Mouse (Mus musculus): ENCODE data around the gene Mipep. TPM values are rescaled to one million over a fixed set of nuclear protein-coding genes. Genes with fewer than 3 reads are reported as not detected.

Gene Mipep
- polyA plus RNA-seq, 1 experiment from 2014 or later, result 24.0 TPM

DNA sequence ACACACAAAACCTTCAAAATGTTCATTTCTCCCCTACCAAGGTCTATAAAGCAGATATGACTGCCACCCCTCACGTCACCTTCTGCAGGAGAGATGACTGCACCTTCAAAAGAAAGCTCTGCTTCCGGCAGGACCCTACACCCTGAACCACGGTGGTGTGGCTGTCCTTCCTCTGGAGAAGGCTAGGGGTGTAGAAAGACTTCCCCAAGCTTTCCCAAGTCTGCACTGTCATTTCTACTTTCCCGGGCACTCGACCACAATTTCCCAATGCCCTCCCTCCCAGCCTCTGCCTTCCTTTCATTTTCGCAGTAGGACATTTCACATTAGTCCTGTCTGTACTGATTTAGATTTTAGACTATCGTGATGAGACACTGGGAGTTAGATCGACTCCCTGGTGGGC, 1.2 kb upstream of the Mipep start:
- Histone ChIP-seq H3K27me3 (ENCODE audit: low read depth, poor library complexity, severe bottlenecking) (peaks cover 7% of the 10 kb centered on the region; the same call in 1 of the 2 replicates), H3K27ac (no peak overlapping the region), H3K4me1 (peaks cover 10% of the 10 kb centered on the region; the same call in 1 of the 2 replicates), H3K4me3 (no peak overlapping the region), H3K9me3 (replicated peaks) (no peaks in the 10 kb centered on the region), H3K36me3 (peaks cover 10% of the 10 kb centered on the region)
- 53% methylated on average over 8 of the region's 8 CpGs for WGBS
- DNase-seq (ENCODE audit: low spot score), result no peak

DNA sequence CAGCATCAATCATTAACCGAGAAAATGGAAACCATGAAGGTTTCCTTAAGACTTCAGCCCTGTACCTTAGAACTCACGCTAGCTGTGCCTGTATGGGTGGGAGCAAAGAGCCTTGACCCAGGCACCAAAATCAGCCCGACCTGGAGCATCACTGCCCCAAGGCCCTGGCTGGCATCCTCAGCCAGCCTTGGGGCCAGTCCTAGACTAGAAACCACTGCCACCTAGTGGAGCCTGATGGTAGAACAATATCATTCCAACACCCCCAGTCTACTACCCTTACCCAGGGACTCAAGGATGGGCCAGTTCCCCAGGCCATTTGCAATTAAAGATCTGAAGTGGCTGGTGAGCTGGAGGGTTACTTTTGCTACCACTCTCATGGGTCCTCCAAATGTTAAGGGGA, 5.7 kb downstream of the Mipep start:
- no peak overlapping the region for H3K4me3 ChIP-seq
- H3K4me1 ChIP-seq, result peaks cover 8% of the 10 kb centered on the region; the same call in 1 of the 2 replicates
- H3K36me3 ChIP-seq, result peaks cover 41% of the 10 kb centered on the region
- peak; percentile 61 for DNase-seq (ENCODE audit: low spot score)
- no peaks in the 10 kb centered on the region for H3K27me3 ChIP-seq (ENCODE audit: low read depth, poor library complexity, severe bottlenecking)
- H3K27ac ChIP-seq, result no peak overlapping the region
- H3K9me3 ChIP-seq (replicated peaks), result no peaks in the 10 kb centered on the region
- 41% methylated on average over 3 of the region's 3 CpGs for WGBS

DNA sequence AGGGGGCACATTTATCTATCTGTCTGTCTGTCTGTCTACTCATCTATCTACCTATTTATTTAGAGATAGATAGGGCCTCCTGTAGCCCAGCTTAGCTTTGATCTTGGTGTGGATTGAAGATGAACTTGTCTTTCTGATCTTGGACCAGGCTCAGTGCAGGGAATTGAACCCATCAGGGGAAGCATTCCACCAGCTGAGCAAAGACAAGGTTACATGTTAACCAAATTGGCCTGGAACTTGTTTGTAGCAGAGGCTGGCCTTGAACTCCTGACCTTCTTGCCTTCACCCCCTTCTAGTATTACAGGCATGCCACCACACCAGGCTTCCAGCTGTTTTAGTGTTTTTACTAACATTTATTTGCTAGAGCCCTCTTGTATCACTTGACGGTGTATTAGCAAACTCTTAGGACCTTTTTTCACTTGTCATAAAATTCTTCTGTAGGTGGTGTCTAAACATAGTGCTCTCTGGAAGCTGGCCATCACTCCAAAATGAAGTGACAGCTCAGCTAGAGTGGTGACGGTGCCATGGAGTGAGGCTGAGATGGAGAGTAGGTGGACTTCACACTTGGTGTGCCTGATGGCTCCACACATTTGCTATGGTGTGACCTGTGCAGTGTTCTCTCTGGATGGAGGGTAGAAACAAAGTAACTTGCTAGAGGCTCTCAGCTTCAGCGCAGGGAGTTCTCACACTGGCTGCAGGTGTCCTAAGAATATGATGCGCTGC, 12.4 kb downstream of the Mipep start:
- Histone ChIP-seq H3K36me3 (peaks cover 51% of the 10 kb centered on the region), H3K4me1 (no peaks in the 10 kb centered on the region), H3K27me3 (ENCODE audit: low read depth, poor library complexity, severe bottlenecking) (no peaks in the 10 kb centered on the region), H3K9me3 (replicated peaks) (no peaks in the 10 kb centered on the region), H3K4me3 (no peak overlapping the region), H3K27ac (no peak overlapping the region)
- WGBS, result 89% methylated on average over 4 of the region's 4 CpGs
- DNase-seq (ENCODE audit: low spot score), result no peak

DNA sequence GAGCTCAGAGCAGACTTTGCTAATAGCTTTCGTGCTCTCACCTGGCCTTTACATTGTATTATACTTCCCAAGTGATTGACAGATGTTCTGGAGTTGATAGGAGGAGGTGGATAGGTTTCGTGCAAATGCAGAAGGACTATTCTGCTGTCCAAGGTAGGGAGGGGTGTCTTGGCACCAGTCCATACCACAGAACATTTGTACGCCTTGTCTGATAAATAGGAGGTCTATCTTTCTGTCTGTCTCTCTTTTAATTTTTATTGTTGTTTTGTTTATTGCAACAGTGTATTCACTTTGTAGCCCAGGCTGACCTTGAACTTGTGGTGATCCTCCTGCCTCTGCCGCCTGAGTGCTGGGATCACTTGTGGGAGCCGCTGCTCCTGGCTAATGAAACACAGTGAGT, 13.2 kb downstream of the Mipep start:
- Histone ChIP-seq H3K36me3 (peaks cover 51% of the 10 kb centered on the region), H3K4me1 (no peaks in the 10 kb centered on the region)
- 93% methylated on average over 5 of the region's 5 CpGs for WGBS

DNA sequence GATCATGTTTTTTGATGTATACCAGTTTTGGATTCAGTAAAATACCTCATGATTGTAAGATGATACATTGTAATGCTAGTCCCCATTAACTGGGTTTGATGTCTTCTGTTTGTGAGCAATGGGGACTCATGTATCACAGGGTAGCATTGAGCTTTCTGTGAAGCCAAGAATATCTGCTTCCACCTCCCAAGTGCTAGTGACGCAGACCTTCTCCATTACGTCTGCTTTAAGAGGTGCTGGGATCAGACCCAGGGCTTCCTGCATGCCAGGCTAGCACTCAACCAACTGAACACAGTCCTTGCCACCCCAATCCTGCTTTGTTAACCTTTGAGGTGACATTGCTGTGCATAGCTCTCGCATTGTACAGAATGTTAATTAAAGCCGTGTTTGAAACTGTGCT, 14.3 kb downstream of the Mipep start:
- no peak for DNase-seq (ENCODE audit: low spot score)
- Histone ChIP-seq H3K27ac (no peak overlapping the region), H3K36me3 (peaks cover 62% of the 10 kb centered on the region), H3K4me1 (no peaks in the 10 kb centered on the region), H3K27me3 (ENCODE audit: low read depth, poor library complexity, severe bottlenecking) (no peaks in the 10 kb centered on the region), H3K9me3 (replicated peaks) (no peaks in the 10 kb centered on the region), H3K4me3 (no peak overlapping the region)
- 83% methylated on average over 4 of the region's 4 CpGs for WGBS

More for the DNA sequence above, 13.2 kb downstream of the Mipep start:
- Histone ChIP-seq H3K9me3 (replicated peaks) (no peaks in the 10 kb centered on the region), H3K4me3 (no peak overlapping the region), H3K27me3 (ENCODE audit: low read depth, poor library complexity, severe bottlenecking) (no peaks in the 10 kb centered on the region), H3K27ac (no peak overlapping the region)
- no peak for DNase-seq (ENCODE audit: low spot score)

DNA sequence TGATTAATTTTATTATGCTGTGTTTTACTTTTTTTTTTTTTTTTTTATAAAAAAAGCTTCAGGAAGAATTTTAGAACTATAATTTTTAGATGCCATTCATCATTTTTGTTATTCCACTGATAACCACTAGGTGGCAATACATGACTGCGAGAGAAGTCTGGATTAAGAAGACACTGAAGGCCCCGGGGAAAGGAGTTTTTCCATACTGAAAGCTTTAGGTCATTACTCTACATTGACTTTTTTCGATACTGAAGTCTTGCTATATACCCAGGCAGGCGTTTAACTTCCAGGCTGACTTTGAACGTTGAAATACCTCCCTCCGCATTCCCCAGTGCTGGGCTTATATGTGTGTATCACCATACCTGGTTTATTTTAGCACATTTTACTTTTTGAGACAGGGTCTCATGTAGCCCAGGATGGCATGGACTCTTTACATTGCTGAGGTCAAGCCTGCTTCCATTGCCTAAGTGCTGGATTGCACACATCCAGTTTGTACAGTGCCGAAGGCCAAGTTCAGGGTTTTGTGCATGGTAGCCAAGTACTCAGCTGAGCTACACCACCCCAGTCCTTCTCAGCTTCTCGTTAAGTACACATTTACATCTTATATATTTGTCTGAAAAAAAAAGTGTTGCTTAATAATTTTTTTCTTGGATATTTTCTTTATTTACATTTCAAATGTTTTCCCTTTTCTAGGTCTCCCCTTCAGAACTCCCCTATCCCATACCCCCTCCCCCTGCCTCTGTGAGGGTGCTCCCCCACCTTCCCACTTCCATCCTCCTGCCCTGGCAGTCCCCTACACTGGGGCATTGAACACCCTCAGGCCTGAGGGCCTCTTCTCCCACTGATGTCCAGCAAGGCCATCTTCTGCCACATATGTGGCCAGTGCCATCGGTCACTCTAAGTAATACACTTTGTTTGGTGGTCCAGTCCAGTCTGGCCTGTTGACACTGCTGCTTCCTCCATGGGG, 15.7 kb downstream of the Mipep start:
- no peak overlapping the region for H3K27ac ChIP-seq
- no peaks in the 10 kb centered on the region for H3K27me3 ChIP-seq (ENCODE audit: low read depth, poor library complexity, severe bottlenecking)
- no peaks in the 10 kb centered on the region for H3K4me1 ChIP-seq
- 59% methylated on average over 9 of the region's 9 CpGs for WGBS
- no peak overlapping the region for H3K4me3 ChIP-seq
- no peaks in the 10 kb centered on the region for H3K9me3 ChIP-seq (replicated peaks)
- peaks cover 74% of the 10 kb centered on the region for H3K36me3 ChIP-seq
- DNase-seq (ENCODE audit: low spot score), result no peak

DNA sequence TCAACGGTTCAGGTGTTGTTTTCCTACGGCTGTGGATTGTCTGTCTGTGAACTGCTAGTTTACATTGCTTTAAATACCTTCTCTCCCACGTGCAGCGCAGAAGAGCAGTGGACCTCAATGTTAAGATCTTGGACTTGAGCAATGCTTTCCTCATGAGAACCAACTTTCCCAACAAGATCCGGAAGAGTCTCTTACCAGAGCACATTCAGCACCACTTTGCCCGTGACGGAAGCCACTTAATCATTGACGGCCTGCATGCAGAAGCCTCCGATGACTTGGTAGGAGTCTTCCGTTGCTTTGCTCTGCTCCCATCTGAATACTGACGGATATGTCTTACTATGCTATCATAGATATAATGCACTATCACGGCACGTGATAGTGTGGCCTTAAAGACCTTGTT, 17.7 kb downstream of the Mipep start:
- 94% methylated on average over 13 of the region's 13 CpGs for WGBS
- peaks cover 16% of the 10 kb centered on the region for H3K4me1 ChIP-seq
- no peaks in the 10 kb centered on the region for H3K9me3 ChIP-seq (replicated peaks)
- no peaks in the 10 kb centered on the region for H3K27me3 ChIP-seq (ENCODE audit: low read depth, poor library complexity, severe bottlenecking)
- H3K4me3 ChIP-seq, result no peak overlapping the region
- H3K27ac ChIP-seq, result no peak overlapping the region
- no peak for DNase-seq (ENCODE audit: low spot score)
- peaks cover 65% of the 10 kb centered on the region for H3K36me3 ChIP-seq

DNA sequence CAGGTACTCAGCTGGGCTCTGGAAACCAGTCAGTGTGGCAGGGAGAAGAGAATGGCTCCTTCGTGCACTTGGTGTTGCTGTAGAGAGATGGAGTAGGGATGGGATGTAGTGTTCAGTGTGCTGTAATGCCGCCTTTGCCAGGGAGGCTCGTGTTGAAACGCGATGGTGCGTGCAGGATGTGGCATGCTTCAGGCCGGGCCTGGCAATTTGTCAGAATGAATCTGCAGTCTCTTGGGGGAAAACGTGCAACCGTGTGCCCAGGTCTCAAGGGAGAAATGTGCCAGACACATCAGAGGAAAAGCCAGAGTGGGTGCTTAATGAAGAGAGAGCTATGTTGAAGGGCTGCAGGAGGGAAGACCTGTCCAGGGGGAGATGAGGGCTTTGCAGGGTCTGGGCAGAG, 20.6 kb downstream of the Mipep start:
- no peak for DNase-seq (ENCODE audit: low spot score)
- 89% methylated on average over 9 of the region's 9 CpGs for WGBS

DNA sequence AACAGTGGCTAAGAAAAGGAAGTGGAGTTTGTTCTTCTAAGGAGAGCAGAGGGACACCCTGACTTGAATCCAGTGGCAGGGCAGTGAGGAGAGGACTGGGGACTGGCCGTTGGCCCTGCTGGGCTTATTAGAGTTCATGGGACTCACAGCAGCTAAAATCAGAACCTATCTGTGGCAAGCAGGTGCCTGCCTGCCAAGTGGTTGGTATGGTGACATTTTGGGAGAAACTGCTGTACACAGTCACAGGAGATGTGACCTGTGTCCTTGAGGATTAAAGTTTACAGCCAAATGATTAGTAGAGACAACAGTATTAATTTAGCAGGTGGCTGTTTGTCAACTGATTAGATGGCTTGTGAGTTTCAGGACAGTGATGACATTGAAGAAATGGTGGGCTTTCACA, 21.5 kb downstream of the Mipep start:
- Histone ChIP-seq H3K9me3 (replicated peaks) (no peaks in the 10 kb centered on the region), H3K27me3 (ENCODE audit: low read depth, poor library complexity, severe bottlenecking) (no peaks in the 10 kb centered on the region), H3K36me3 (peaks cover 53% of the 10 kb centered on the region), H3K4me3 (no peak overlapping the region), H3K27ac (0 out of 2 replicates have a peak overlapping the region, but pooled peaks have one; percentile 50), H3K4me1 (peaks cover 28% of the 10 kb centered on the region)
- DNase-seq (ENCODE audit: low spot score), result no peak
- WGBS, result 76% methylated on average over 1 of the region's 1 CpGs

More for the DNA sequence above, 20.6 kb downstream of the Mipep start:
- peaks cover 59% of the 10 kb centered on the region for H3K36me3 ChIP-seq
- H3K27ac ChIP-seq, result no peak overlapping the region
- H3K27me3 ChIP-seq (ENCODE audit: low read depth, poor library complexity, severe bottlenecking), result no peaks in the 10 kb centered on the region
- H3K4me1 ChIP-seq, result peaks cover 28% of the 10 kb centered on the region
- H3K4me3 ChIP-seq, result no peak overlapping the region
- no peaks in the 10 kb centered on the region for H3K9me3 ChIP-seq (replicated peaks)

DNA sequence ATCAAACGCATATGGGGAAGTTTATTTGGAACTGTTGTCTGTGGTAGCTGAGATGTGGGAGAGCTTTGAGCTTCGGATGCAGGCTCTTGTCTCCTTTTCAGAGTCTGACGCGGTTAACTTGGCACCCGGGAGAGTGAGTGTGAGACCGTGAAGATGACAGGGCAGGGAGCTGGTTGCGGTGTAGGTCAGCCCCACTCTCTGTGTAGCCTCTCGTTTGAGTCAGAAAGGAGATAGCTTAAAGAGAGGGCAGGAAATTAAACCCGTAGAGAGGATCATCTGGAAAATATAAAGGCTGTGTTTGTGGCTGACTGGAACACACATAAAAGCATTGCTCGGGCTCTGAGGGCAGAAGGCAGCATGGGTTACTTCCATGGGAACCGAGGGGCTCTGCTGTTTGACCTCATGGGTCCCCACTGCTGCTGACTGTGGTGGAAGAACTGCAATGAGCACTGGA, 22.5 kb downstream of the Mipep start:
- no peaks in the 10 kb centered on the region for H3K27me3 ChIP-seq (ENCODE audit: low read depth, poor library complexity, severe bottlenecking)
- H3K36me3 ChIP-seq, result peaks cover 51% of the 10 kb centered on the region
- H3K4me1 ChIP-seq, result peaks cover 28% of the 10 kb centered on the region
- DNase-seq (ENCODE audit: low spot score), result peak; percentile 62
- H3K4me3 ChIP-seq, result no peak overlapping the region
- H3K9me3 ChIP-seq (replicated peaks), result no peaks in the 10 kb centered on the region
- peak overlapping the region; percentile 11 for H3K27ac ChIP-seq
- 27% methylated on average over 11 of the region's 11 CpGs for WGBS

DNA sequence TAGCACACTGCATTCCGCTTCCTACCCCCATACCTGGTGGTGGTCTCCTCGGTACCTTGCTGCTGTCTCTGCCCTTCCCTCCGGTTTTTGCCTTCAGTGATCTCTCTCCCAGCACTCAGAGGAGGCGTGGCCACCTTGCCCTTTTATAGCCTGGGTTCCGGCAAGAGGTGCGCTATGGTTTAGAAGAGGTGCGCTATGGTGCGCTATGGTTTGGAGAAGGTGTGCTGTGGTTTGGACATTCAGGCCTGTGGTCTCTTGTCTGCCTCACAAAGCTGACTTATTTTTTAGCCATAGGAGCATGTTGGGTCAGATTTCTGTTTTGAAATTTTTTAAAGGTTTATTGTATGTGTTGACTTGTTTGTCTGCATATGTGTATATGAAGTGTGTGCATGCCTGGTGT, 25.5 kb downstream of the Mipep start:
- peaks cover 43% of the 10 kb centered on the region for H3K36me3 ChIP-seq
- H3K9me3 ChIP-seq (replicated peaks), result no peaks in the 10 kb centered on the region

DNA sequence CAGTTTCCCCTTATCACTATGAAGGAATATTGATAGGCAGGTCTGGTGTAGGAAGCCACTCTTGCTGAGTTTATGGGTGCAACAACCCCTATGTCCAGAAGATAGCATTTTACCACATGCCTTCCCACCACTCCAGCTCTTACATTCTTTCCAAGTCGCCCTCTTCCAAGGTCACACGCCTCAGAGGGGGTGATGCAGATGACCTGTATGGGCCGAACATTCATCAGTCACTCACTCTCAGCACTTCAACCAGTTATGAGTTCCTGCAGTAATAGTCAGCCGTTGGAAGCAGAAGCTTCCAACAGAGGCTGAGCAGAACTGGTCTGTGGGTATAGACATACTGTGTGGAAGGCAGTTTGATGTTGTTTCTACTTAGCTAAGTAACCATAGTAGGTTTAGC, 27.2 kb downstream of the Mipep start:
- H3K36me3 ChIP-seq, result peaks cover 49% of the 10 kb centered on the region
- no peak overlapping the region for H3K27ac ChIP-seq
- H3K4me3 ChIP-seq, result no peak overlapping the region
- WGBS, result 88% methylated on average over 4 of the region's 4 CpGs
- DNase-seq (ENCODE audit: low spot score), result no peak
- H3K9me3 ChIP-seq (replicated peaks), result no peaks in the 10 kb centered on the region
- no peaks in the 10 kb centered on the region for H3K27me3 ChIP-seq (ENCODE audit: low read depth, poor library complexity, severe bottlenecking)
- peaks cover 17% of the 10 kb centered on the region for H3K4me1 ChIP-seq

More for the DNA sequence above, 25.5 kb downstream of the Mipep start:
- no peak for DNase-seq (ENCODE audit: low spot score)
- Histone ChIP-seq H3K4me3 (no peak overlapping the region), H3K27ac (no peak overlapping the region), H3K4me1 (peaks cover 28% of the 10 kb centered on the region), H3K27me3 (ENCODE audit: low read depth, poor library complexity, severe bottlenecking) (no peaks in the 10 kb centered on the region)
- 92% methylated on average over 8 of the region's 8 CpGs for WGBS

DNA sequence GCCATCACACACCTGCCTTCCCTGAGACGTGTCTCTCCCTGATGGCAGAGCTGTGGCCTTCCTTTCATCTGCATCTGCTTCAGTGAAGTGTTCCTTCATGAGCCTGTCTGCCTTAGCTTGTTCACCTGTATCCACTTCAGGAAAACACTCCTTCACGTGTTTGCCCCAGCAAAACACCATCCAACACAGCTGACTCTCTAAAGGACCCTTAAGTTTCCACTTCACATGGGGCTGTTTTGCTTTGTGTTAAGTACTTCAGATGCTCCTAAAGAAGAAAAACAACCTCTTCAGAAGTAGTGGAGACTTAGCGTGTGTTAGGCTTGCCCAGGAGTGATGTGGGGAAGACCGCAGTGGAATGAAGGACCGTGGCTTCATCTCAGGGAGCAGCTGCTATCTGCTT, 30.7 kb downstream of the Mipep start:
- H3K36me3 ChIP-seq, result peaks cover 50% of the 10 kb centered on the region
- WGBS, result 92% methylated on average over 5 of the region's 5 CpGs
- no peak for DNase-seq (ENCODE audit: low spot score)

More for the DNA sequence above, 30.7 kb downstream of the Mipep start:
- no peak overlapping the region for H3K4me3 ChIP-seq
- no peaks in the 10 kb centered on the region for H3K27me3 ChIP-seq (ENCODE audit: low read depth, poor library complexity, severe bottlenecking)
- H3K9me3 ChIP-seq (replicated peaks), result no peaks in the 10 kb centered on the region
- H3K27ac ChIP-seq, result no peak overlapping the region
- H3K4me1 ChIP-seq, result no peaks in the 10 kb centered on the region

Data from limb, embryonic 10.5 days (tissue).